Mouse (Mus musculus): ENCODE measurements around the gene E130308A19Rik. TPM values are rescaled to one million over a fixed set of nuclear protein-coding genes. Genes with fewer than 3 reads are reported as not detected.
A peak's percentile ranks its signal among the peaks of the same experiment; 100 is the strongest.

Gene E130308A19Rik
- total and polyA plus RNA-seq, 2 experiments from 2014 or later: 22.6 to 24.9 TPM

GRCm38 (mm10) chr4:59805181-59805967, 179.4 kb downstream of the E130308A19Rik start, which contains the start of gene Snx30:
Gene Snx30, plus strand, starts transcription at chr4:59805840.
- ATAC-seq (peak; percentile 93), DNase-seq (peak; percentile 93)
- H3K27ac ChIP-seq (ENCODE audit: low read depth, low read length): peak within 1 kb of the TSS; percentile 81
- TF ChIP-seq CTCF (IDR thresholded peaks at IDR 0.05; ENCODE audit: low read depth): no peak
- H3K4me1 ChIP-seq (ENCODE audit: insufficient read depth): 0 out of 2 replicates have a peak, but pooled peaks cover 7% of the 10 kb centered on the region
- no peaks in the 10 kb centered on the region for H3K9me3 ChIP-seq (ENCODE audit: low read length)
- H3K4me3 ChIP-seq (ENCODE audit: low read depth, low read length): peak within 1 kb of the TSS; percentile 83
- peak within 1 kb of the TSS; percentile 82 for H3K9ac ChIP-seq
- 2% methylated on average over 43 of the region's 45 CpGs for WGBS
- H3K36me3 ChIP-seq (ENCODE audit: insufficient read depth): no peaks in the 10 kb centered on the region
- peak within 1 kb of the TSS; percentile 64 for H3K4me2 ChIP-seq (ENCODE audit: low read depth)
- no peaks in the 10 kb centered on the region for H3K27me3 ChIP-seq (ENCODE audit: insufficient read depth, low read length)

GRCm38 (mm10) chr4:59805968-59806878, 180.2 kb downstream of the E130308A19Rik start:
- peak overlapping the region; percentile 83 for H3K4me3 ChIP-seq (ENCODE audit: low read depth, low read length)
- H3K9me3 ChIP-seq (ENCODE audit: low read length): no peaks in the 10 kb centered on the region
- DNase-seq (peak; percentile 33), ATAC-seq (peak; percentile 35)
- TF ChIP-seq CTCF (IDR thresholded peaks at IDR 0.05; ENCODE audit: low read depth): no peak
- peak overlapping the region; percentile 82 for H3K9ac ChIP-seq
- H3K27me3 ChIP-seq (ENCODE audit: insufficient read depth, low read length): no peaks in the 10 kb centered on the region
- H3K4me1 ChIP-seq (ENCODE audit: insufficient read depth): 0 out of 2 replicates have a peak, but pooled peaks cover 7% of the 10 kb centered on the region
- peak overlapping the region; percentile 64 for H3K4me2 ChIP-seq (ENCODE audit: low read depth)
- WGBS: under 1% methylated on average over 55 of the region's 58 CpGs
- no peaks in the 10 kb centered on the region for H3K36me3 ChIP-seq (ENCODE audit: insufficient read depth)
- H3K27ac ChIP-seq (ENCODE audit: low read depth, low read length): peak overlapping the region; percentile 81

GRCm38 (mm10) chr4:59806879-59807195, 180.8 kb downstream of the E130308A19Rik start:
- Histone ChIP-seq H3K9ac (peak overlapping the region; percentile 82), H3K9me3 (ENCODE audit: low read length) (no peaks in the 10 kb centered on the region), H3K4me2 (ENCODE audit: low read depth) (peak overlapping the region; percentile 64), H3K4me1 (ENCODE audit: insufficient read depth) (0 out of 2 replicates have a peak, but pooled peaks cover 7% of the 10 kb centered on the region), H3K27ac (ENCODE audit: low read depth, low read length) (0 out of 2 replicates have a peak overlapping the region, but pooled peaks have one; percentile 30), H3K4me3 (ENCODE audit: low read depth, low read length) (peak overlapping the region; percentile 83), H3K27me3 (ENCODE audit: insufficient read depth, low read length) (no peaks in the 10 kb centered on the region), H3K36me3 (ENCODE audit: insufficient read depth) (no peaks in the 10 kb centered on the region)
- TF ChIP-seq CTCF (IDR thresholded peaks at IDR 0.05; ENCODE audit: low read depth): no peak
- DNase-seq (no peak), ATAC-seq (no peak)
- 8% methylated on average over 9 of the region's 9 CpGs for WGBS

GRCm38 (mm10) chr4:59807521-59807920, 181.5 kb downstream of the E130308A19Rik start:
- Histone ChIP-seq H3K4me2 (ENCODE audit: low read depth) (peak overlapping the region; percentile 64; the same call in 1 of the 2 replicates), H3K4me1 (ENCODE audit: insufficient read depth) (0 out of 2 replicates have a peak, but pooled peaks cover 7% of the 10 kb centered on the region), H3K27me3 (ENCODE audit: insufficient read depth, low read length) (no peaks in the 10 kb centered on the region), H3K9me3 (ENCODE audit: low read length) (no peaks in the 10 kb centered on the region), H3K27ac (ENCODE audit: low read depth, low read length) (no peak overlapping the region), H3K4me3 (ENCODE audit: low read depth, low read length) (no peak overlapping the region), H3K9ac (0 out of 2 replicates have a peak overlapping the region, but pooled peaks have one; percentile 82), H3K36me3 (ENCODE audit: insufficient read depth) (no peaks in the 10 kb centered on the region)
- 73% methylated on average over 2 of the region's 2 CpGs for WGBS
- DNase-seq (no peak), ATAC-seq (no peak)
- TF ChIP-seq CTCF (IDR thresholded peaks at IDR 0.05; ENCODE audit: low read depth): no peak

GRCm38 (mm10) chr4:59808396-59808795, 182.4 kb downstream of the E130308A19Rik start:
- Histone ChIP-seq H3K36me3 (ENCODE audit: insufficient read depth) (no peaks in the 10 kb centered on the region), H3K9ac (no peak overlapping the region), H3K4me2 (ENCODE audit: low read depth) (no peak overlapping the region), H3K4me3 (ENCODE audit: low read depth, low read length) (no peak overlapping the region), H3K9me3 (ENCODE audit: low read length) (no peaks in the 10 kb centered on the region), H3K27me3 (ENCODE audit: insufficient read depth, low read length) (no peaks in the 10 kb centered on the region), H3K4me1 (ENCODE audit: insufficient read depth) (0 out of 2 replicates have a peak, but pooled peaks cover 7% of the 10 kb centered on the region), H3K27ac (ENCODE audit: low read depth, low read length) (no peak overlapping the region)
- TF ChIP-seq CTCF (IDR thresholded peaks at IDR 0.05; ENCODE audit: low read depth): peak; percentile 17; the same call in 1 of the 2 replicates
- ATAC-seq: no peak
- WGBS: 71% methylated on average over 5 of the region's 5 CpGs
- DNase-seq: no peak

Other genes with a start within 250 kb of the E130308A19Rik start
- gene Susd1, start 187.6 kb upstream of the E130308A19Rik start, total RNA-seq (2014; rRNA removed): 7.9 and 8.7 TPM in 2 replicates
- 1.2 and 1.6 TPM in 2 replicates for gene Susd1, start 187.6 kb upstream of the E130308A19Rik start, polyA plus RNA-seq (2015; fragmentation: Nextera tagmentation; extraction: Ambion mirVana)
- gene Ptbp3, start 76.8 kb upstream of the E130308A19Rik start, total RNA-seq (2014; rRNA removed): 30.8 and 33.7 TPM in 2 replicates
- 10.3 and 10.9 TPM in 2 replicates for gene Ptbp3, start 76.8 kb upstream of the E130308A19Rik start, polyA plus RNA-seq (2015; fragmentation: Nextera tagmentation; extraction: Ambion mirVana)
- 17.2 and 18.1 TPM in 2 replicates for gene Hsdl2, start 44.6 kb upstream of the E130308A19Rik start, total RNA-seq (2014; rRNA removed)
- gene Hsdl2, start 44.6 kb upstream of the E130308A19Rik start, polyA plus RNA-seq (2015; fragmentation: Nextera tagmentation; extraction: Ambion mirVana): 21.2 and 24.7 TPM in 2 replicates
- 31.3 and 34.1 TPM in 2 replicates for gene Inip, start 175.4 kb downstream of the E130308A19Rik start, total RNA-seq (2014; rRNA removed)
- gene Inip, start 175.4 kb downstream of the E130308A19Rik start, polyA plus RNA-seq (2015; fragmentation: Nextera tagmentation; extraction: Ambion mirVana): 39.2 and 43.2 TPM in 2 replicates
- gene Snx30, start 179.6 kb downstream of the E130308A19Rik start, total RNA-seq (2014; rRNA removed): 22.7 and 31.4 TPM in 2 replicates
- gene Snx30, start 179.6 kb downstream of the E130308A19Rik start, polyA plus RNA-seq (2015; fragmentation: Nextera tagmentation; extraction: Ambion mirVana): 9.8 and 16.9 TPM in 2 replicates